Mouse (Mus musculus) kidney, adult 2 months (tissue): Measurements from ENCODE around the gene Psmf1. TPM values are rescaled to one million over a fixed set of nuclear protein-coding genes. Genes with fewer than 3 reads are reported as not detected.

Experiments
- DNase-seq: peaks from one replicate; pipeline ENCODE4 v3.0.0; 2021
- H3K27ac ChIP-seq: fragments of 200-500 bp; 2 replicates; pipeline ENCODE4 v1.5.1; 2012; ENCODE audit warnings: low read depth, low read length, control low read depth, inconsistent platforms; ENCODE audit not compliant: insufficient read depth
- H3K27me3 ChIP-seq: fragments of 200-500 bp; replicated peaks from 2 replicates; pipeline ENCODE4 v1.6.1; 2012; ENCODE audit warnings: mild to moderate bottlenecking, moderate library complexity, low read length, inconsistent platforms; ENCODE audit not compliant: control insufficient read depth, insufficient read depth
- H3K36me3 ChIP-seq: fragments of 200-500 bp; 2 replicates; pipeline ENCODE4 v1.6.1; 2012; ENCODE audit warnings: mild to moderate bottlenecking, moderate library complexity, low read length, inconsistent platforms; ENCODE audit not compliant: control insufficient read depth, insufficient read depth
- H3K4me1 ChIP-seq: fragments of 200-500 bp; 2 replicates; pipeline ENCODE4 v1.6.1; 2011; ENCODE audit warnings: low read length; ENCODE audit not compliant: control insufficient read depth, insufficient read depth
- H3K4me3 ChIP-seq: fragments of 200-500 bp; 2 replicates; pipeline ENCODE4 v1.5.1; 2011; ENCODE audit warnings: mild to moderate bottlenecking, low read depth, low read length, control low read depth; ENCODE audit not compliant: insufficient read depth
- CTCF ChIP-seq: fragments of 200-500 bp; conservative IDR thresholded peaks from 2 replicates; pipeline ENCODE4 v1.5.1; 2011; ENCODE audit warnings: low read depth, mild to moderate bottlenecking, control low read depth, low read length, moderate library complexity, mixed read lengths; ENCODE audit not compliant: insufficient read depth, insufficient read length
- POLR2A ChIP-seq: fragments of 200-500 bp; IDR thresholded peaks from one replicate; pipeline ENCODE4 v1.6.1; 2011; ENCODE audit warnings: low read depth, low read length, control low read depth
- WGBS: fragments of 180-500 bp; shearing (Covaris S2); methylation state at CpG from one replicate; pipeline ENCODE4 v1.1.7; 2018; 5-methylcytosine and 5-hydroxymethylcytosine counted together
- polyA plus RNA-seq: library from polyadenylated mRNA; depleted of rRNA; stranded (reverse); fragments of >200 nt; gene quantifications from 2 replicates; pipeline ENCODE4 v1.2.3, GENCODE M21; 2012; rRNA removed

Psmf1 gene
- polyA plus RNA-seq, 1 experiment = 47.1 TPM

- Histone ChIP-seq H3K4me3 (no peak overlapping the region), H3K36me3 (no peaks in the 10 kb centered on the region), H3K27ac (no peak overlapping the region), H3K27me3 (no peaks in the 10 kb centered on the region), H3K4me1 (no peaks in the 10 kb centered on the region)
- TF ChIP-seq POLR2A (no peak), CTCF (no peak)
- WGBS = 33% methylated on average over 48 of the region's 48 CpGs
- no peak for DNase-seq
Measured at GRCm38 (mm10) chr2:151670026-151670967, 73.7 kb downstream of the Psmf1 start.

DNA sequence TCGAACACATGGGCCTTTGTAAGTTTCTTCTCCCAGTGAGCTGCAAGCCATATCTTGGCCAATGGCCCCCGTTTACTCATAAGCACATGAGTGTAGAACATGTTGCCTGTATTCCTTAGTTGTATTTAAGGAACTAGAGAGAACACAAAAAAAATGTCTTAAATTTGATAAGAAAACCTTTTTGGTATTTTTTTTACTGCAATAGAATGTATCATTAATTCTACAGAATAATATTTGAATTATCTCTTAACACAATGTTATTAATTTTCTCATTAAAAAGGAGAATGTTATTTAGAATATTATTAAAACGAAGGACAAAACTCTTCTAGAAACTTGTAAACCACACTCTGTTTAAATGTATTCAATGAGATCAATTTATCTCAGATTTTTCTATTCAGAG, 75.6 kb downstream of the Psmf1 start, which contains the start of gene Rad21l:
Rad21l (minus strand) TSS at position 101 of the 400 bp plus-strand sequence.
- Histone ChIP-seq H3K27ac (no peak within 1 kb of the TSS), H3K4me1 (no peaks in the 10 kb centered on the region), H3K36me3 (no peaks in the 10 kb centered on the region), H3K27me3 (no peaks in the 10 kb centered on the region), H3K4me3 (no peak within 1 kb of the TSS)
- WGBS = 70% methylated on average over 3 of the region's 3 CpGs
- TF ChIP-seq CTCF = no peak
- no peak for TF ChIP-seq POLR2A
- no peak for DNase-seq

Other genes starting within 250 kb of the Psmf1 start
- 76.7 and 97.9 TPM in 2 replicates for gene Fkbp1a, start 201.7 kb downstream of the Psmf1 start, polyA plus RNA-seq
- gene Sdcbp2, start 171.6 kb downstream of the Psmf1 start, polyA plus RNA-seq = 1.2 and 1.3 TPM in 2 replicates
- 0.31 TPM in 2 replicates for gene Snph, start 111.6 kb downstream of the Psmf1 start, polyA plus RNA-seq
- not detected in 2 replicates for gene Rad21l, start 75.7 kb downstream of the Psmf1 start, polyA plus RNA-seq
- gene Tmem74b, start 42.2 kb downstream of the Psmf1 start, polyA plus RNA-seq = 0.35 and 0.45 TPM in 2 replicates
- not detected in 2 replicates for gene Rspo4, start 98.7 kb upstream of the Psmf1 start, polyA plus RNA-seq
- gene Angpt4, start 167.0 kb upstream of the Psmf1 start, polyA plus RNA-seq = 0.81 and 1.4 TPM in 2 replicates
- gene Fam110a, start 236.0 kb upstream of the Psmf1 start, polyA plus RNA-seq = 14.2 and 16.2 TPM in 2 replicates